ENCODE assay signal across 22 mouse cellular contexts in the genomic region with DNA sequence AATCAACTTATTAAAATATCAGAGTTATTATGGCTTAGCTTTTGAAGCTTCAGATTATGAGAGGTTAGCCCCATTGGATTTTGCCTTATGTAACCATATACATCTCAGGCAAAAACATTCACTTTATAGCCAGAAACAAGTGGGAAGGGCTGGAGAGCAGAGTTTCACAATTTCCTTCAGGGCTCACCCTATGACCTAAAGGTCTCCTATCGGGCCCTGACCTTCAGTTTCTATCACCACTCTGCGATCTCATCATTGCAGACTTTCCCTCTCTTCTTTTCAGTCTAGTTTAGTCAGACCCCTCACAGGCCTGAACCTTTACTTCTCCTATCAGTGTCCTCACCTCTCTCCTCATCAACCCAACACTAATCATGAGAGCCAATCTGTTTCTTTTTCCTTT. TPM values are rescaled to one million over a fixed set of nuclear protein-coding genes. Genes with fewer than 3 reads are reported as not detected.
"Had no signal": no experiment of that assay in that cellular context is flagged by ENCODE, and none has a peak within 500 bp of the region (broad histone marks: within the 10 kb centered on the region; RNA-seq: fewer than 3 reads in every experiment).

No protein-coding gene starts in this region.

- H3K9ac ChIP-seq: liver, embryonic 13.5 days; neural tube, embryonic 12.5 days; neural tube, embryonic 15.5 days had no signal

- H3K36me3 ChIP-seq: liver, embryonic 13.5 days; neural tube, embryonic 12.5 days; neural tube, embryonic 15.5 days had no signal

- H3K4me1 ChIP-seq: liver, embryonic 13.5 days; neural tube, embryonic 12.5 days; neural tube, embryonic 15.5 days had no signal

- H3K27me3 ChIP-seq: liver, embryonic 13.5 days; neural tube, embryonic 12.5 days; neural tube, embryonic 15.5 days had no signal

- H3K27ac ChIP-seq: kidney, postnatal 0 days; layer of hippocampus, adult 2 months; left cerebral cortex, adult 2 months; liver, embryonic 13.5 days; neural tube, embryonic 12.5 days; neural tube, embryonic 15.5 days; stomach, postnatal 0 days had no signal

- DNase-seq: kidney, adult 18-20 months; kidney, postnatal 25 days; layer of hippocampus, postnatal 36 days; liver, embryonic 13.5 days; lung, adult 2 months; lung, postnatal 14 days; lung, postnatal 4 days; midbrain, embryonic 14.5 days; right cerebral cortex, adult 18-20 months; right cerebral cortex, postnatal 14 days; right cerebral cortex, postnatal 4 days; thymus, adult 2 months; thymus, postnatal 25 days had no signal

- H3K9me3 ChIP-seq: liver, embryonic 13.5 days; neural tube, embryonic 12.5 days; neural tube, embryonic 15.5 days had no signal

- H3K4me2 ChIP-seq: liver, embryonic 13.5 days; midbrain, embryonic 11.5 days; neural tube, embryonic 12.5 days; neural tube, embryonic 15.5 days had no signal

- H3K4me3 ChIP-seq: layer of hippocampus, adult 2 months; left cerebral cortex, adult 2 months; liver, embryonic 13.5 days; neural tube, embryonic 12.5 days; neural tube, embryonic 15.5 days had no signal

RNA-seq across cellular contexts. Expression of a gene that starts 18.7 kb away (rescaled TPM):
- total RNA-seq: layer of hippocampus, postnatal 36 days; midbrain, postnatal 0 days had no signal
- polyA plus RNA-seq: limb, embryonic 11.5 days; midbrain, embryonic 11.5 days; midbrain, embryonic 14.5 days; neural tube, embryonic 15.5 days had no signal
